In the genomic region with DNA sequence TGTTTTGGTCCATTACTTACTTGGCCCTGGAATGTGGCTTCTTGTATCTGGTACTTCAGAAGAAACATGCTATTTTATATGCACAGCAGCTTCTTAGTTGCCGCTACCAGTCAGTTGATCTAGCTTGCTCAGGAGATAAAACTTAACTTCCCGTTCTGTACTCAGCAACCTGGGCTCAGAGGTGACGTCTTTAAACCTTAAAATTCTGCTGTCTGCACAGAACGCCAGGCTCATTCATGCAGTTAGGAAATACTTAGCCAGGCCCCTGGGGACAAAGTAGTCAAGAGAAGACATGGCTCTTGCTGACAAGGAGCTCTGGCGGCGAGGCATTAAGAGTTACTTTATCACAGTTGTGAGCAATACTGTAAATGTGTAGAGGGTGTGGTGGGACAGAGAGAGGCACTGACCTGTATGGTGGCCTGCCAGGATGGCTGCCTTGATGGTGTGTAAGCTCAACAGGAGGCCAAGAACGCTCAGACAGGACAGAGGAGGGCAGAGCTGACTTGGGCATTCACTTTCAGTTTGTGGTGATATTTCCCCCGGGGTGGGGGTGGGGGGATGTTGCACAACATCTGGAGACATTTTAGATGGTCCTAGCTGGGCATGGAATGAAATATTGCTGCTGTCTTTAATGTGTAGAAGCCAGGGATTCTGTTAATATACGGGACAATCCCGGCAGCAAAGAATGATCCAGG, we compare ENCODE assay signal across 7 mouse cellular contexts. TPM values are rescaled to one million over a fixed set of nuclear protein-coding genes. Genes with fewer than 3 reads are reported as not detected.
A peak's percentile ranks its signal among the peaks of the same experiment; 100 is the strongest.
DNase-seq lines count a peak whose midpoint lies in the region; ATAC-seq and TF ChIP-seq lines count a peak whose summit lies in the region.

No protein-coding gene starts in this region.

- no peak overlapping the region for H3K27ac ChIP-seq in neural tube, embryonic 13.5 days (replicated peaks)
- no peak overlapping the region for H3K27ac ChIP-seq in cerebellum, adult 2 months (ENCODE audit: insufficient read depth, low read length)

- no peak overlapping the region for H3K4me2 ChIP-seq in neural tube, embryonic 13.5 days

- no peak for DNase-seq in neural tube, embryonic 10.5 days (ENCODE audit: extremely low spot score, low spot score)
- DNase-seq in lung, postnatal 36 days, result peak; percentile 57
- no peak for DNase-seq in right cerebral cortex, postnatal 10 days (ENCODE audit: low spot score in 2 of 2)
- DNase-seq in cerebellum, adult 2 months, result no peak
- DNase-seq in urinary bladder, postnatal 14 days (ENCODE audit: low spot score), result no peak

- H3K9me3 ChIP-seq in neural tube, embryonic 13.5 days, result no peaks in the 10 kb centered on the region

- H3K9ac ChIP-seq in neural tube, embryonic 13.5 days, result no peak overlapping the region

- no peak for TF ChIP-seq CTCF in cerebellum, adult 2 months (IDR thresholded peaks at IDR 0.05; ENCODE audit: borderline replicate concordance, insufficient read depth, low read depth, low read length)

- H3K4me3 ChIP-seq in neural tube, embryonic 13.5 days, result no peak overlapping the region
- H3K4me3 ChIP-seq in cerebellum, adult 2 months (replicated peaks; ENCODE audit: insufficient read depth, low read depth, low read length), result no peak overlapping the region

- no peaks in the 10 kb centered on the region for H3K27me3 ChIP-seq in neural tube, embryonic 13.5 days
- no peaks in the 10 kb centered on the region for H3K27me3 ChIP-seq in cerebellum, adult 2 months (ENCODE audit: control insufficient read depth, insufficient read depth, low read length)

- H3K36me3 ChIP-seq in neural tube, embryonic 13.5 days, result no peaks in the 10 kb centered on the region

- peak; percentile 32; the same call in 1 of the 2 replicates for ATAC-seq in neural tube, embryonic 13.5 days (ENCODE audit: low read depth)
- ATAC-seq in hematopoietic stem cell, adult 5-6 weeks (replicated peaks in 1 of 2; ENCODE audit: insufficient read depth in 1 of 2, low FRiP score in 2 of 2, low TSS enrichment in 1 of 2, low read depth in 1 of 2, poor library complexity in 2 of 2, severe bottlenecking in 2 of 2), result peak; percentile 43 to 68

- TF ChIP-seq POLR2A in cerebellum, adult 2 months (IDR thresholded peaks at IDR 0.05; ENCODE audit: borderline replicate concordance, insufficient read depth, low read length), result no peak

- 61% methylated on average over 10 of the region's 10 CpGs for WGBS in neural tube, embryonic 13.5 days
- 70% methylated on average over 10 of the region's 10 CpGs for WGBS in cerebellum, adult 2 months

- peaks cover 14% of the 10 kb centered on the region for H3K4me1 ChIP-seq in neural tube, embryonic 13.5 days (replicated peaks)
- peaks cover 13% of the 10 kb centered on the region for H3K4me1 ChIP-seq in cerebellum, adult 2 months (ENCODE audit: control insufficient read depth, insufficient read depth, low read length)

RNA-seq across cellular contexts. Expression of gene Gnptab, which starts 11.3 kb away (rescaled TPM):
- polyA plus RNA-seq in neural tube, embryonic 13.5 days (2015; fragmentation: Nextera tagmentation; extraction: Ambion mirVana), result 13.9 and 15.5 TPM in 2 replicates
- 55.6 and 65.2 TPM in 2 replicates for total RNA-seq in hematopoietic stem cell, adult 5-6 weeks (2017)
- 38.8 and 41.2 TPM in 2 replicates for polyA plus RNA-seq in cerebellum, adult 2 months (2012; rRNA removed)

RNA-seq across cellular contexts. Expression of gene Dram1, which starts 11.4 kb away (rescaled TPM):
- 0.45 and 0.95 TPM in 2 replicates for polyA plus RNA-seq in neural tube, embryonic 13.5 days (2015; fragmentation: Nextera tagmentation; extraction: Ambion mirVana)
- total RNA-seq in hematopoietic stem cell, adult 5-6 weeks (2017), result 1.5 and 7.1 TPM in 2 replicates
- 0.43 and 0.80 TPM in 2 replicates for polyA plus RNA-seq in cerebellum, adult 2 months (2012; rRNA removed)
